Mouse (Mus musculus): ENCODE results near the gene Cdk15. TPM values are rescaled to one million over a fixed set of nuclear protein-coding genes. Genes with fewer than 3 reads are reported as not detected.

Gene Cdk15
- total and polyA plus RNA-seq, 2 experiments from 2014 or later = 0.14 to 1.0 TPM

GRCm38 (mm10) chr1:59361460-59361859 lies 104.8 kb downstream of the Cdk15 start:
- 65% methylated on average over 4 of the region's 4 CpGs for WGBS
- Histone ChIP-seq H3K4me2 (ENCODE audit: low read depth) (no peak overlapping the region), H3K27ac (ENCODE audit: low read depth, low read length) (no peak overlapping the region), H3K9me3 (ENCODE audit: low read length) (no peaks in the 10 kb centered on the region), H3K27me3 (ENCODE audit: insufficient read depth, low read length) (no peaks in the 10 kb centered on the region), H3K9ac (no peak overlapping the region), H3K36me3 (ENCODE audit: insufficient read depth) (no peaks in the 10 kb centered on the region), H3K4me3 (ENCODE audit: low read depth, low read length) (no peak overlapping the region), H3K4me1 (ENCODE audit: insufficient read depth) (no peaks in the 10 kb centered on the region)
- DNase-seq (no peak), ATAC-seq (no peak)
- TF ChIP-seq CTCF (IDR thresholded peaks at IDR 0.05; ENCODE audit: low read depth) = no peak

- Histone ChIP-seq H3K27ac (ENCODE audit: low read depth, low read length) (no peak overlapping the region), H3K4me2 (ENCODE audit: low read depth) (no peak overlapping the region), H3K4me3 (ENCODE audit: low read depth, low read length) (no peak overlapping the region), H3K9ac (no peak overlapping the region), H3K4me1 (ENCODE audit: insufficient read depth) (no peaks in the 10 kb centered on the region), H3K27me3 (ENCODE audit: insufficient read depth, low read length) (no peaks in the 10 kb centered on the region), H3K9me3 (ENCODE audit: low read length) (no peaks in the 10 kb centered on the region), H3K36me3 (ENCODE audit: insufficient read depth) (no peaks in the 10 kb centered on the region)
- TF ChIP-seq CTCF (IDR thresholded peaks at IDR 0.05; ENCODE audit: low read depth) = no peak
- WGBS = 79% methylated on average over 4 of the region's 4 CpGs
- ATAC-seq (no peak), DNase-seq (no peak)
Observed at GRCm38 (mm10) chr1:59361966-59362365, 105.3 kb downstream of the Cdk15 start.

- Histone ChIP-seq H3K4me2 (ENCODE audit: low read depth) (no peak overlapping the region), H3K9ac (no peak overlapping the region), H3K4me3 (ENCODE audit: low read depth, low read length) (no peak overlapping the region), H3K4me1 (ENCODE audit: insufficient read depth) (no peaks in the 10 kb centered on the region), H3K9me3 (ENCODE audit: low read length) (no peaks in the 10 kb centered on the region), H3K27me3 (ENCODE audit: insufficient read depth, low read length) (no peaks in the 10 kb centered on the region), H3K27ac (ENCODE audit: low read depth, low read length) (no peak overlapping the region), H3K36me3 (ENCODE audit: insufficient read depth) (no peaks in the 10 kb centered on the region)
- TF ChIP-seq CTCF (IDR thresholded peaks at IDR 0.05; ENCODE audit: low read depth) = no peak
- ATAC-seq = no peak
- no peak for DNase-seq
- WGBS = 89% methylated on average over 9 of the region's 9 CpGs
Observed at GRCm38 (mm10) chr1:59364463-59365040, 107.8 kb downstream of the Cdk15 start.

- WGBS = 39% methylated on average over 13 of the region's 13 CpGs
- Histone ChIP-seq H3K4me3 (ENCODE audit: low read depth, low read length) (no peak overlapping the region), H3K9me3 (ENCODE audit: low read length) (no peaks in the 10 kb centered on the region), H3K4me2 (ENCODE audit: low read depth) (no peak overlapping the region), H3K27me3 (ENCODE audit: insufficient read depth, low read length) (no peaks in the 10 kb centered on the region), H3K27ac (ENCODE audit: low read depth, low read length) (no peak overlapping the region), H3K36me3 (ENCODE audit: insufficient read depth) (no peaks in the 10 kb centered on the region), H3K4me1 (ENCODE audit: insufficient read depth) (no peaks in the 10 kb centered on the region), H3K9ac (no peak overlapping the region)
- DNase-seq (no peak), ATAC-seq (no peak)
- no peak for TF ChIP-seq CTCF (IDR thresholded peaks at IDR 0.05; ENCODE audit: low read depth)
Observed at GRCm38 (mm10) chr1:59367928-59368648, 111.4 kb downstream of the Cdk15 start.

GRCm38 (mm10) chr1:59368649-59369319 lies 112.1 kb downstream of the Cdk15 start:
- Histone ChIP-seq H3K4me2 (ENCODE audit: low read depth) (no peak overlapping the region), H3K4me1 (ENCODE audit: insufficient read depth) (no peaks in the 10 kb centered on the region), H3K36me3 (ENCODE audit: insufficient read depth) (no peaks in the 10 kb centered on the region), H3K9me3 (ENCODE audit: low read length) (no peaks in the 10 kb centered on the region), H3K27ac (ENCODE audit: low read depth, low read length) (no peak overlapping the region), H3K27me3 (ENCODE audit: insufficient read depth, low read length) (no peaks in the 10 kb centered on the region), H3K4me3 (ENCODE audit: low read depth, low read length) (no peak overlapping the region), H3K9ac (no peak overlapping the region)
- ATAC-seq (no peak), DNase-seq (no peak)
- TF ChIP-seq CTCF (IDR thresholded peaks at IDR 0.05; ENCODE audit: low read depth) = no peak
- 83% methylated on average over 10 of the region's 10 CpGs for WGBS

GRCm38 (mm10) chr1:59369320-59369685 lies 112.6 kb downstream of the Cdk15 start:
- no peaks in the 10 kb centered on the region for H3K9me3 ChIP-seq (ENCODE audit: low read length)
- no peaks in the 10 kb centered on the region for H3K4me1 ChIP-seq (ENCODE audit: insufficient read depth)
- H3K4me3 ChIP-seq (ENCODE audit: low read depth, low read length) = no peak overlapping the region
- no peak for TF ChIP-seq CTCF (IDR thresholded peaks at IDR 0.05; ENCODE audit: low read depth)
- no peak overlapping the region for H3K27ac ChIP-seq (ENCODE audit: low read depth, low read length)
- H3K36me3 ChIP-seq (ENCODE audit: insufficient read depth) = no peaks in the 10 kb centered on the region
- 58% methylated on average over 7 of the region's 7 CpGs for WGBS
- DNase-seq (no peak), ATAC-seq (no peak)
- H3K27me3 ChIP-seq (ENCODE audit: insufficient read depth, low read length) = no peaks in the 10 kb centered on the region
- no peak overlapping the region for H3K4me2 ChIP-seq (ENCODE audit: low read depth)
- no peak overlapping the region for H3K9ac ChIP-seq

- DNase-seq = no peak
- Histone ChIP-seq H3K9ac (no peak overlapping the region), H3K4me2 (ENCODE audit: low read depth) (no peak overlapping the region), H3K36me3 (ENCODE audit: insufficient read depth) (no peaks in the 10 kb centered on the region), H3K27ac (ENCODE audit: low read depth, low read length) (no peak overlapping the region), H3K27me3 (ENCODE audit: insufficient read depth, low read length) (no peaks in the 10 kb centered on the region), H3K4me1 (ENCODE audit: insufficient read depth) (no peaks in the 10 kb centered on the region), H3K9me3 (ENCODE audit: low read length) (no peaks in the 10 kb centered on the region), H3K4me3 (ENCODE audit: low read depth, low read length) (no peak overlapping the region)
- ATAC-seq = no peak
- no peak for TF ChIP-seq CTCF (IDR thresholded peaks at IDR 0.05; ENCODE audit: low read depth)
Observed at GRCm38 (mm10) chr1:59370355-59370950, 113.7 kb downstream of the Cdk15 start.
